Mouse (Mus musculus) lung, postnatal 0 days (tissue): ENCODE measurements around the gene Dnah12. TPM values are rescaled to one million over a fixed set of nuclear protein-coding genes. Genes with fewer than 3 reads are reported as not detected.

Experiments
- ATAC-seq: fragments of 200-750 bp; cut with Nextera tagmentation; 2 replicates; pipeline ENCODE4 v1.8.0; 2017; ENCODE audit warnings: moderate library complexity
- DNase-seq: peaks from one replicate; pipeline ENCODE4 v3.0.0-alpha.2; 2016; ENCODE audit warnings: low spot score
- H3K27ac ChIP-seq: fragments of 300-500 bp; sonication (generic); 2 replicates; pipeline ENCODE4 v1.5.1; 2014; ENCODE audit warnings: antibody characterized with exemption, mild to moderate bottlenecking, low read length, mixed read lengths
- H3K27me3 ChIP-seq: fragments of 300-500 bp; sonication (generic); replicated peaks from 2 replicates; pipeline ENCODE4 v1.6.1; 2014; ENCODE audit warnings: low read length, mixed read lengths; ENCODE audit not compliant: insufficient read depth
- H3K36me3 ChIP-seq: fragments of 300-500 bp; sonication (generic); 2 replicates; pipeline ENCODE4 v1.6.1; 2014; ENCODE audit warnings: low read length, mixed read lengths; ENCODE audit not compliant: insufficient read depth
- H3K4me1 ChIP-seq: fragments of 300-500 bp; sonication (generic); 2 replicates; pipeline ENCODE4 v1.6.1; 2014; ENCODE audit warnings: antibody characterized with exemption, low read depth, low read length, mixed read lengths; ENCODE audit not compliant: insufficient read depth
- H3K4me2 ChIP-seq: fragments of 300-500 bp; sonication (generic); replicated peaks from 2 replicates; pipeline ENCODE4 v1.6.1; 2014; ENCODE audit warnings: low read depth, mild to moderate bottlenecking, low read length, moderate library complexity, mixed read lengths
- H3K4me3 ChIP-seq: fragments of 300-500 bp; sonication (generic); 2 replicates; pipeline ENCODE4 v1.5.1; 2014; ENCODE audit warnings: low read depth, low read length
- H3K9ac ChIP-seq: fragments of 300-500 bp; sonication (generic); replicated peaks from 2 replicates; pipeline ENCODE4 v1.6.1; 2014; ENCODE audit warnings: low read depth, mild to moderate bottlenecking
- H3K9me3 ChIP-seq: fragments of 300-500 bp; sonication (generic); 2 replicates; pipeline ENCODE4 v1.6.1; 2016; ENCODE audit warnings: low read length, mixed read lengths
- CTCF ChIP-seq: IDR thresholded peaks from 2 replicates; pipeline ENCODE4 v1.5.1; 2016; ENCODE audit warnings: antibody characterized with exemption, mild to moderate bottlenecking
- EP300 ChIP-seq: IDR thresholded peaks from 2 replicates; pipeline ENCODE4 v1.6.1; 2016; ENCODE audit warnings: antibody characterized with exemption, mild to moderate bottlenecking, control low read depth
- WGBS: fragments of 180-500 bp; shearing (Covaris S2); extraction: QIAGEN DNeasy Blood & Tissue Kit; methylation state at CpG from one replicate; pipeline ENCODE4 v1.1.7; 2014; 5-methylcytosine and 5-hydroxymethylcytosine counted together
- polyA plus RNA-seq: library from polyadenylated mRNA; unstranded; fragments of >200 nt; fragmentation: Nextera tagmentation; extraction: Ambion mirVana; gene quantifications from 2 replicates; pipeline ENCODE4 v1.2.1, GENCODE M21; 2015

Gene Dnah12
- polyA plus RNA-seq, 1 experiment from 2014 or later = 1.6 TPM

- H3K9me3 ChIP-seq = no peaks in the 10 kb centered on the region
- no peak overlapping the region for H3K27ac ChIP-seq
- H3K27me3 ChIP-seq = no peaks in the 10 kb centered on the region
- no peaks in the 10 kb centered on the region for H3K4me1 ChIP-seq
- no peak overlapping the region for H3K4me2 ChIP-seq
- no peak for DNase-seq
- TF ChIP-seq CTCF (no peak), EP300 (no peak)
- no peak for ATAC-seq
- H3K9ac ChIP-seq = no peak overlapping the region
- H3K4me3 ChIP-seq = no peak overlapping the region
- 73% methylated on average over 3 of the region's 3 CpGs for WGBS
- H3K36me3 ChIP-seq = peaks cover 10% of the 10 kb centered on the region; the same call in 1 of the 2 replicates
Measured at GRCm38 (mm10) chr14:26662016-26662415, 31.1 kb upstream of the Dnah12 start.

- Histone ChIP-seq H3K27me3 (no peaks in the 10 kb centered on the region), H3K4me3 (no peak overlapping the region), H3K27ac (no peak overlapping the region), H3K4me1 (no peaks in the 10 kb centered on the region), H3K9ac (no peak overlapping the region), H3K36me3 (peaks cover 6% of the 10 kb centered on the region; the same call in 1 of the 2 replicates), H3K9me3 (no peaks in the 10 kb centered on the region), H3K4me2 (no peak overlapping the region)
- WGBS = 75% methylated on average over 2 of the region's 2 CpGs
- no peak for TF ChIP-seq EP300
- TF ChIP-seq CTCF = no peak
- no peak for ATAC-seq
- no peak for DNase-seq
Measured at GRCm38 (mm10) chr14:26662488-26662887, 30.6 kb upstream of the Dnah12 start.

GRCm38 (mm10) chr14:26663851-26664250 lies 29.2 kb upstream of the Dnah12 start:
- Histone ChIP-seq H3K27me3 (no peaks in the 10 kb centered on the region), H3K4me2 (no peak overlapping the region), H3K9ac (no peak overlapping the region), H3K27ac (no peak overlapping the region), H3K4me3 (no peak overlapping the region), H3K4me1 (no peaks in the 10 kb centered on the region; the same call in 1 of the 2 replicates), H3K36me3 (peaks cover 6% of the 10 kb centered on the region; the same call in 1 of the 2 replicates), H3K9me3 (no peaks in the 10 kb centered on the region)
- WGBS = 85% methylated on average over 2 of the region's 2 CpGs
- DNase-seq (no peak), ATAC-seq (no peak)
- TF ChIP-seq EP300 (no peak), CTCF (no peak)

GRCm38 (mm10) chr14:26667991-26668370 lies 25.1 kb upstream of the Dnah12 start:
- H3K36me3 ChIP-seq = peaks cover 6% of the 10 kb centered on the region; the same call in 1 of the 2 replicates
- DNase-seq = peak; percentile 50
- no peaks in the 10 kb centered on the region for H3K27me3 ChIP-seq
- H3K4me1 ChIP-seq = no peaks in the 10 kb centered on the region; the same call in 1 of the 2 replicates
- 13% methylated on average over 6 of the region's 6 CpGs for WGBS
- H3K4me2 ChIP-seq = peak overlapping the region; percentile 95
- peak; percentile 3; the same call in 1 of the 2 replicates for ATAC-seq
- H3K27ac ChIP-seq = peak overlapping the region; percentile 87
- H3K9ac ChIP-seq = peak overlapping the region; percentile 82
- peak overlapping the region; percentile 94 for H3K4me3 ChIP-seq
- TF ChIP-seq CTCF = no peak
- TF ChIP-seq EP300 = 0 out of 2 replicates have a peak, but pooled peaks have one; percentile 6
- H3K9me3 ChIP-seq = no peaks in the 10 kb centered on the region

GRCm38 (mm10) chr14:26668371-26669291 lies 24.4 kb upstream of the Dnah12 start:
- no peaks in the 10 kb centered on the region for H3K27me3 ChIP-seq
- H3K27ac ChIP-seq = peak overlapping the region; percentile 87
- WGBS = under 1% methylated on average over 73 of the region's 73 CpGs
- TF ChIP-seq EP300 = no peak
- TF ChIP-seq CTCF = no peak
- no peaks in the 10 kb centered on the region; the same call in 1 of the 2 replicates for H3K4me1 ChIP-seq
- H3K36me3 ChIP-seq = peaks cover 6% of the 10 kb centered on the region; the same call in 1 of the 2 replicates
- peak overlapping the region; percentile 94 for H3K4me3 ChIP-seq
- H3K4me2 ChIP-seq = peak overlapping the region; percentile 95
- ATAC-seq (peak; percentile 41), DNase-seq (peak; percentile 55)
- H3K9ac ChIP-seq = peak overlapping the region; percentile 82
- no peaks in the 10 kb centered on the region for H3K9me3 ChIP-seq

GRCm38 (mm10) chr14:26669292-26670073 lies 23.6 kb upstream of the Dnah12 start, which contains the start of gene Pde12:
Gene Pde12, minus strand, starts transcription at chr14:26669883.
- Histone ChIP-seq H3K27me3 (no peaks in the 10 kb centered on the region), H3K27ac (peak within 1 kb of the TSS; percentile 87), H3K4me3 (peak within 1 kb of the TSS; percentile 94), H3K36me3 (peaks cover 3% of the 10 kb centered on the region; the same call in 1 of the 2 replicates), H3K9ac (peak within 1 kb of the TSS; percentile 82), H3K4me2 (peak within 1 kb of the TSS; percentile 95), H3K4me1 (no peaks in the 10 kb centered on the region; the same call in 1 of the 2 replicates), H3K9me3 (no peaks in the 10 kb centered on the region)
- ATAC-seq = peak; percentile 95
- WGBS = 1% methylated on average over 70 of the region's 70 CpGs
- TF ChIP-seq EP300 (peak; percentile 79), CTCF (no peak)
- peak; percentile 98 for DNase-seq
